Mouse (Mus musculus) liver, postnatal 0 days (tissue): ENCODE results near the gene Tbc1d22a. TPM values are rescaled to one million over a fixed set of nuclear protein-coding genes. Genes with fewer than 3 reads are reported as not detected.

Experiments used
- ATAC-seq: fragments of 200-750 bp; cut with Nextera tagmentation; 2 replicates; pipeline ENCODE4 v1.8.0; 2017; ENCODE audit warnings: mild to moderate bottlenecking, moderate library complexity
- DNase-seq: peaks from one replicate; pipeline ENCODE4 v3.0.0-alpha.2; 2016
- H3K27ac ChIP-seq: fragments of 300-500 bp; sonication (generic); 2 replicates; pipeline ENCODE4 v1.5.1; 2014; ENCODE audit warnings: antibody characterized with exemption, moderate library complexity, mild to moderate bottlenecking, low read depth
- H3K27me3 ChIP-seq: fragments of 300-500 bp; sonication (generic); 2 replicates; pipeline ENCODE4 v1.6.1; 2014; ENCODE audit warnings: low read length, control low read depth, mixed read lengths; ENCODE audit not compliant: insufficient read depth
- H3K36me3 ChIP-seq: fragments of 300-500 bp; sonication (generic); replicated peaks from 2 replicates; pipeline ENCODE4 v1.6.1; 2014; ENCODE audit warnings: mild to moderate bottlenecking, control low read depth, low read length, moderate library complexity, mixed read lengths; ENCODE audit not compliant: insufficient read depth
- H3K4me1 ChIP-seq: fragments of 300-500 bp; sonication (generic); 2 replicates; pipeline ENCODE4 v1.6.1; 2014; ENCODE audit warnings: antibody characterized with exemption, mild to moderate bottlenecking, control low read depth; ENCODE audit not compliant: insufficient read depth
- H3K4me2 ChIP-seq: fragments of 300-500 bp; sonication (generic); 2 replicates; pipeline ENCODE4 v1.6.1; 2014; ENCODE audit warnings: low read depth, mild to moderate bottlenecking, low read length, moderate library complexity, mixed read lengths
- H3K4me3 ChIP-seq: fragments of 300-500 bp; sonication (generic); 2 replicates; pipeline ENCODE4 v1.5.1; 2014; ENCODE audit warnings: low read depth, low read length
- H3K9ac ChIP-seq: fragments of 300-500 bp; sonication (generic); replicated peaks from 2 replicates; pipeline ENCODE4 v1.6.1; 2014; ENCODE audit warnings: mild to moderate bottlenecking, moderate library complexity
- H3K9me3 ChIP-seq: fragments of 300-500 bp; sonication (generic); 2 replicates; pipeline ENCODE4 v1.6.1; 2016; ENCODE audit warnings: mild to moderate bottlenecking, control low read depth, low read length, mixed read lengths
- CTCF ChIP-seq: sonication (generic); IDR thresholded peaks from 2 replicates; pipeline ENCODE4 v1.5.1; 2016; ENCODE audit warnings: antibody characterized with exemption, low read depth
- EP300 ChIP-seq: IDR thresholded peaks from 2 replicates; pipeline ENCODE4 v1.6.1; 2016; ENCODE audit warnings: antibody characterized with exemption, low read depth, mild to moderate bottlenecking
- WGBS: fragments of 180-500 bp; shearing (Covaris S2); extraction: QIAGEN DNeasy Blood & Tissue Kit; methylation state at CpG from one replicate; pipeline ENCODE4 v1.1.7; 2014; ENCODE audit not compliant: insufficient replicate concordance; 5-methylcytosine and 5-hydroxymethylcytosine counted together
- polyA plus RNA-seq: library from polyadenylated mRNA; unstranded; fragments of >200 nt; fragmentation: Nextera tagmentation; extraction: Ambion mirVana; gene quantifications from 2 replicates; pipeline ENCODE4 v1.2.1, GENCODE M21; 2015

The Tbc1d22a gene
- polyA plus RNA-seq, 1 experiment from 2014 or later: 6.4 TPM

GRCm38 (mm10) chr15:86279059-86279974 lies 65.1 kb downstream of the Tbc1d22a start:
- TF ChIP-seq CTCF: no peak
- no peak for TF ChIP-seq EP300
- WGBS: 84% methylated on average over 14 of the region's 14 CpGs
- no peak overlapping the region for H3K27ac ChIP-seq
- H3K4me2 ChIP-seq: no peak overlapping the region
- H3K4me1 ChIP-seq: peaks cover 10% of the 10 kb centered on the region
- no peak overlapping the region for H3K4me3 ChIP-seq
- H3K9me3 ChIP-seq: no peaks in the 10 kb centered on the region
- ATAC-seq (no peak), DNase-seq (no peak)
- no peaks in the 10 kb centered on the region for H3K36me3 ChIP-seq
- H3K9ac ChIP-seq: no peak overlapping the region
- H3K27me3 ChIP-seq: no peaks in the 10 kb centered on the region

- H3K36me3 ChIP-seq: no peaks in the 10 kb centered on the region
- no peak overlapping the region for H3K9ac ChIP-seq
- ATAC-seq: no peak
- H3K27me3 ChIP-seq: no peaks in the 10 kb centered on the region
- H3K4me3 ChIP-seq: no peak overlapping the region
- no peak overlapping the region for H3K4me2 ChIP-seq
- H3K27ac ChIP-seq: no peak overlapping the region
- peaks cover 10% of the 10 kb centered on the region for H3K4me1 ChIP-seq
- no peak for DNase-seq
- no peaks in the 10 kb centered on the region for H3K9me3 ChIP-seq
- TF ChIP-seq CTCF (no peak), EP300 (no peak)
- 66% methylated on average over 4 of the region's 4 CpGs for WGBS
These were observed 65.9 kb downstream of the Tbc1d22a start for GRCm38 (mm10) chr15:86280137-86280536.

GRCm38 (mm10) chr15:86283238-86283637 lies 69.0 kb downstream of the Tbc1d22a start:
- Histone ChIP-seq H3K4me1 (no peaks in the 10 kb centered on the region), H3K36me3 (no peaks in the 10 kb centered on the region), H3K27me3 (no peaks in the 10 kb centered on the region), H3K4me3 (no peak overlapping the region), H3K9me3 (no peaks in the 10 kb centered on the region), H3K9ac (no peak overlapping the region), H3K4me2 (no peak overlapping the region), H3K27ac (no peak overlapping the region)
- TF ChIP-seq CTCF: no peak
- no peak for TF ChIP-seq EP300
- DNase-seq (no peak), ATAC-seq (no peak)
- 73% methylated on average over 1 of the region's 1 CpGs for WGBS

GRCm38 (mm10) chr15:86285296-86285695 lies 71.0 kb downstream of the Tbc1d22a start:
- Histone ChIP-seq H3K36me3 (no peaks in the 10 kb centered on the region), H3K4me1 (no peaks in the 10 kb centered on the region), H3K9ac (no peak overlapping the region), H3K27me3 (no peaks in the 10 kb centered on the region), H3K27ac (no peak overlapping the region), H3K4me2 (no peak overlapping the region), H3K4me3 (no peak overlapping the region), H3K9me3 (no peaks in the 10 kb centered on the region)
- TF ChIP-seq EP300: no peak
- no peak for TF ChIP-seq CTCF
- 50% methylated on average over 2 of the region's 2 CpGs for WGBS
- ATAC-seq: no peak
- no peak for DNase-seq

- H3K9ac ChIP-seq: no peak overlapping the region
- no peak overlapping the region for H3K4me3 ChIP-seq
- ATAC-seq (no peak), DNase-seq (no peak)
- no peaks in the 10 kb centered on the region for H3K4me1 ChIP-seq
- no peaks in the 10 kb centered on the region for H3K36me3 ChIP-seq
- H3K9me3 ChIP-seq: no peaks in the 10 kb centered on the region
- no peak for TF ChIP-seq EP300
- no peak for TF ChIP-seq CTCF
- 71% methylated on average over 3 of the region's 3 CpGs for WGBS
- H3K27me3 ChIP-seq: no peaks in the 10 kb centered on the region
- H3K4me2 ChIP-seq: no peak overlapping the region
- no peak overlapping the region for H3K27ac ChIP-seq
These were observed 75.8 kb downstream of the Tbc1d22a start for GRCm38 (mm10) chr15:86290074-86290473.

- no peaks in the 10 kb centered on the region for H3K9me3 ChIP-seq
- ATAC-seq (no peak), DNase-seq (no peak)
- TF ChIP-seq CTCF: no peak
- TF ChIP-seq EP300: no peak
- no peaks in the 10 kb centered on the region for H3K36me3 ChIP-seq
- no peaks in the 10 kb centered on the region for H3K27me3 ChIP-seq
- no peak overlapping the region for H3K4me2 ChIP-seq
- H3K4me1 ChIP-seq: no peaks in the 10 kb centered on the region
- H3K27ac ChIP-seq: no peak overlapping the region
- H3K9ac ChIP-seq: no peak overlapping the region
- H3K4me3 ChIP-seq: no peak overlapping the region
- 82% methylated on average over 6 of the region's 6 CpGs for WGBS
These were observed 78.0 kb downstream of the Tbc1d22a start for GRCm38 (mm10) chr15:86292288-86292687.
